Comparison of ENCODE assay signal across 14 mouse cellular contexts in genomic region chr9:70817396-70817795, GRCm38 (mm10).
DNase-seq lines count a peak whose midpoint lies in the region; ATAC-seq and TF ChIP-seq lines count a peak whose summit lies in the region.
"Had no signal": no experiment of that assay in that cellular context is flagged by ENCODE, and none has a peak within 500 bp of the region (broad histone marks: within the 10 kb centered on the region; RNA-seq: fewer than 3 reads in every experiment).

No protein-coding gene starts in this region.

- TF ChIP-seq EP300 in liver, postnatal 0 days (IDR thresholded peaks at IDR 0.05; ENCODE audit: low read depth) = no peak
- TF ChIP-seq EP300 in ES-Bruce4 (IDR thresholded peaks at IDR 0.05; ENCODE audit: insufficient read depth, low read depth, low read length) = peak; percentile 94

- H3K36me3 ChIP-seq in liver, embryonic 12.5 days = no peaks in the 10 kb centered on the region
- H3K36me3 ChIP-seq in liver, postnatal 0 days (replicated peaks; ENCODE audit: insufficient read depth, low read length) = 0 out of 2 replicates have a peak, but pooled peaks cover 3% of the 10 kb centered on the region
- no peaks in the 10 kb centered on the region for H3K36me3 ChIP-seq in ES-Bruce4 (ENCODE audit: control insufficient read depth, insufficient read depth, low read length, poor library complexity, severe bottlenecking)
- no peaks in the 10 kb centered on the region for H3K36me3 ChIP-seq in neural tube, embryonic 14.5 days (ENCODE audit: control insufficient read depth, insufficient read depth, low read length)
- H3K36me3 ChIP-seq: neural tube, embryonic 12.5 days had no signal

- no peak for ATAC-seq in liver, embryonic 12.5 days
- ATAC-seq in liver, postnatal 0 days = no peak
- peak; percentile 21; the same call in 1 of the 2 replicates for ATAC-seq in neural tube, embryonic 14.5 days (ENCODE audit: low read depth)

- H3K27me3 ChIP-seq in liver, embryonic 12.5 days (replicated peaks) = no peaks in the 10 kb centered on the region; the same call in 1 of the 2 replicates
- H3K27me3 ChIP-seq in liver, postnatal 0 days (ENCODE audit: insufficient read depth, low read length) = no peaks in the 10 kb centered on the region
- no peaks in the 10 kb centered on the region for H3K27me3 ChIP-seq in ES-Bruce4 (ENCODE audit: control insufficient read depth, insufficient read depth, low read length, poor library complexity, severe bottlenecking)
- H3K27me3 ChIP-seq in neural tube, embryonic 14.5 days (ENCODE audit: control insufficient read depth, insufficient read depth, low read length) = no peaks in the 10 kb centered on the region
- H3K27me3 ChIP-seq: neural tube, embryonic 12.5 days had no signal

- WGBS in liver, embryonic 12.5 days (ENCODE audit: insufficient replicate concordance) = 81% methylated on average over 1 of the region's 1 CpGs
- WGBS in liver, postnatal 0 days (ENCODE audit: insufficient replicate concordance) = 86% methylated on average over 1 of the region's 1 CpGs
- WGBS in neural tube, embryonic 14.5 days = 29% methylated on average over 1 of the region's 1 CpGs

- TF ChIP-seq CTCF in liver, postnatal 0 days (IDR thresholded peaks at IDR 0.05; ENCODE audit: low read depth) = no peak
- no peak for TF ChIP-seq CTCF in ES-Bruce4 (IDR thresholded peaks at IDR 0.05; ENCODE audit: low read depth, low read length)

- H3K9me3 ChIP-seq in liver, embryonic 12.5 days (replicated peaks) = no peaks in the 10 kb centered on the region
- H3K9me3 ChIP-seq in liver, postnatal 0 days (ENCODE audit: low read length) = no peaks in the 10 kb centered on the region
- H3K9me3 ChIP-seq in ES-Bruce4 (replicated peaks; ENCODE audit: control insufficient read depth, insufficient read depth, low read length, poor library complexity, severe bottlenecking) = no peaks in the 10 kb centered on the region
- no peaks in the 10 kb centered on the region for H3K9me3 ChIP-seq in neural tube, embryonic 14.5 days (ENCODE audit: control insufficient read depth, low read length)
- H3K9me3 ChIP-seq: neural tube, embryonic 12.5 days had no signal

- peak overlapping the region; percentile 55; the same call in 1 of the 2 replicates for H3K27ac ChIP-seq in liver, embryonic 12.5 days
- H3K27ac ChIP-seq in liver, postnatal 0 days (ENCODE audit: low read depth) = no peak overlapping the region
- H3K27ac ChIP-seq in ES-Bruce4 (ENCODE audit: insufficient read depth, low read length) = peak overlapping the region; percentile 29; the same call in 1 of the 2 replicates
- peak overlapping the region; percentile 40; the same call in 1 of the 2 replicates for H3K27ac ChIP-seq in neural tube, embryonic 14.5 days (ENCODE audit: low read depth, low read length)
- H3K27ac ChIP-seq: liver, embryonic 14.5 days; neural tube, embryonic 12.5 days had no signal

- no peak for TF ChIP-seq POLR2A in ES-Bruce4 (IDR thresholded peaks at IDR 0.05; ENCODE audit: insufficient read depth, low read length)

- DNase-seq in liver, postnatal 0 days = no peak
- DNase-seq in WW6 (ENCODE audit: low read depth, low spot score) = peak; percentile 22
- no peak for DNase-seq in gastrocnemius, postnatal 10 days
- no peak for DNase-seq in thymus, adult 18-20 months
- DNase-seq: cerebellum, adult 2 months; heart, adult 18-20 months; heart, postnatal 4 days; kidney, adult 9 months; lung, postnatal 36 days had no signal

- H3K4me2 ChIP-seq in liver, embryonic 12.5 days = no peak overlapping the region
- no peak overlapping the region for H3K4me2 ChIP-seq in liver, postnatal 0 days (ENCODE audit: low read depth, low read length)
- no peak overlapping the region for H3K4me2 ChIP-seq in neural tube, embryonic 14.5 days (ENCODE audit: low read depth, low read length)
- H3K4me2 ChIP-seq: neural tube, embryonic 12.5 days had no signal

- no peak overlapping the region for H3K4me3 ChIP-seq in liver, embryonic 12.5 days
- no peak overlapping the region for H3K4me3 ChIP-seq in liver, postnatal 0 days (ENCODE audit: low read depth, low read length)
- H3K4me3 ChIP-seq in ES-Bruce4 (ENCODE audit: low read depth, low read length) = no peak overlapping the region
- no peak overlapping the region for H3K4me3 ChIP-seq in neural tube, embryonic 14.5 days (ENCODE audit: low read depth, low read length)
- H3K4me3 ChIP-seq: neural tube, embryonic 12.5 days had no signal

- H3K4me1 ChIP-seq in liver, embryonic 12.5 days = peaks cover 34% of the 10 kb centered on the region
- H3K4me1 ChIP-seq in liver, postnatal 0 days (ENCODE audit: insufficient read depth) = 0 out of 2 replicates have a peak, but pooled peaks cover 5% of the 10 kb centered on the region
- peaks cover 9% of the 10 kb centered on the region for H3K4me1 ChIP-seq in ES-Bruce4 (ENCODE audit: control insufficient read depth, insufficient read depth, low read length)
- peaks cover 14% of the 10 kb centered on the region for H3K4me1 ChIP-seq in neural tube, embryonic 14.5 days (ENCODE audit: control insufficient read depth, insufficient read depth, low read length)

- H3K9ac ChIP-seq in liver, embryonic 12.5 days = no peak overlapping the region
- no peak overlapping the region for H3K9ac ChIP-seq in liver, postnatal 0 days (replicated peaks)
- no peak overlapping the region for H3K9ac ChIP-seq in ES-Bruce4 (ENCODE audit: low read depth, poor library complexity, severe bottlenecking)
- H3K9ac ChIP-seq in neural tube, embryonic 14.5 days (replicated peaks; ENCODE audit: low read depth, low read length) = no peak overlapping the region
- H3K9ac ChIP-seq: liver, embryonic 14.5 days; neural tube, embryonic 12.5 days had no signal
